Mouse (Mus musculus) megakaryocyte, adult 5-6 weeks (primary cell): ENCODE data around the gene Spp1. TPM values are rescaled to one million over a fixed set of nuclear protein-coding genes. Genes with fewer than 3 reads are reported as not detected.
"Not testable (repeated sequence)": the region's sequence is repeated elsewhere in the genome, so short reads cannot be mapped to it uniquely, and the experiment has no call there.

Experiments used
- ATAC-seq: 2 replicates; pipeline ENCODE4 v1.8.0; 2016; ENCODE audit warnings: mild to moderate bottlenecking, inconsistent platforms; ENCODE audit not compliant: poor library complexity, severe bottlenecking
- total RNA-seq, 2 experiments: library from RNA; stranded (forward) in 1 of 2; stranded (reverse) in 1 of 2; fragments of 153-499, 151-499 nt in 1 of 2; fragments of 221-1000, 200-1000 nt in 1 of 2; gene quantifications; 2 replicates each; pipeline versions ENCODE4 v1.2.3 to v1.2.4; 2015 to 2017

Gene Spp1
- total RNA-seq, 2 experiments from 2014 or later: 11.2 to 16.5 TPM

DNA sequence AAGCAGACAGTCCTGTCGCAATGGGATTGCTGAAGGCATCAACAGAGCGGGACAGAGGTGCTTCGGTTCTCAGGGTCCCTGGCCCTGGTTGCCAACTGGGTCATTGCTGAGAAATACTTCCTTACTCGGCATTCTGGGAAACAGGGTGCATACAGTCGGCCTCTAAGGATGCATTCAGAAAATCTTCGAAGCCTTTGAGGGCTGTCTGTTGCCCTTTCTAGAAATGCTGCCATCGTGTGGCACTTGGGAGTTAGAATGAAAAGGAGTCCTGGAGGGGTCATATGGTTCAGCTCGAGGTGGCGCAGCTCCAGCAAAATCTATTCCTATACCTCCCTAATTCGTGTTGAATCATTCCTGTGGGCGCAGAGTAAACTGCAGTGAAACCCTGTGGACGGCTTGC, 2.0 kb upstream of the Spp1 start:
- peak; percentile 32 for ATAC-seq

DNA sequence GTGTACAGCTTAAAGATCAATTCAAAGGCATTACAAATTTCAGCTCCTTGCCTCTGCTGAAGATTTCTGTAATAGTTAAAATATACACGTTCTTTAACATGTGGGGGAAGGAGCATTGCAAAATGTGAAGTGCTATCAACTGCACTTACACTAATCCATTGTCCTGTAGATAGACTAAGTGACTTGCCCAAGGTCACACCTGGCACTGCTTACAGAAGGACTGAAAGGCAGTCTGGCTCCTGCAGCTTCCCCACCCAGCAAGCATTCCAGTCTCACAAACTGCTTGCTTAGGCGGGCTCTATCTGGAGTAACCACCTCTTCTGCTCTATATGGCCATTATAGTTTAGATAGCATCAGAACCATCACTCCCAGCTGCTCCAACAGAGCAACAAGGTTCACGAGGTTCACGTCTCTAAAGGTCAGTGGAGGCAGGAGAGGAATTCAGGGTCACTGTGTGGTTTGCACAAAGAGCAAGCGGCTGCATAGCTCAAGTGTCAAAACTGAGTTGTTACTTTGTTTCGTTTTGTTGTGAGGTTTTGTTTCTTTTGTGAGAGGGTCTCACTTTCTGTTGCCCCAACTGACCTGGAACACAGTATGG, 851 bp upstream of the Spp1 start:
- ATAC-seq: no peak

DNA sequence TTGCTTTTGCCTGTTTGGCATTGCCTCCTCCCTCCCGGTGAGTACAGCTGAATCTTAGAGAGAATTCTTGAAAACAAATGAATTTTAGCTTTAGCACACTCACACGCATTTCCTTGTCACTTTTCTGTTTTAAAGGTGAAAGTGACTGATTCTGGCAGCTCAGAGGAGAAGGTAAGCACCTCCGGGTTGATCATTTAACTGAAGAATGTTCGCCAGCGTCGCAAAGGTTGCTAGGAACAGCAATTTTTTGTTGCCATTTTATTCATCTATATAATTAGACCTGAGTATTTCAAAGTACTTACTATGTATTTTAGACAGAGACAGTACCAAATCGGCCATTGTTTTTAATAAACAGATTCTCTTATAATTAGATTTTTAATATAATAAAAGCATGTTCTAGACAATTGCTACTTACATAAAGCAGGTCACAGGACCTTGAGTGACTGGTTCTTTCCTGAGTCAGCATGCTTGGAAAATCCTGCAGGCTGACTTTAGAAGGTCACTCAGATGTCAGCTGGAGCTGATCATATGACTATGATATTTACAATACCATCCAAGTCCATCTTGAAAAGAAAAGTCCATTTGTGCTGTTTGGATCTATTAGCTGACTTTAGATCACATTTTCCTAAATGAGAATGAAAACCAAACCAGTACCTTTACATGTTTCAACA, 1.6 kb downstream of the Spp1 start:
- no peak for ATAC-seq

DNA sequence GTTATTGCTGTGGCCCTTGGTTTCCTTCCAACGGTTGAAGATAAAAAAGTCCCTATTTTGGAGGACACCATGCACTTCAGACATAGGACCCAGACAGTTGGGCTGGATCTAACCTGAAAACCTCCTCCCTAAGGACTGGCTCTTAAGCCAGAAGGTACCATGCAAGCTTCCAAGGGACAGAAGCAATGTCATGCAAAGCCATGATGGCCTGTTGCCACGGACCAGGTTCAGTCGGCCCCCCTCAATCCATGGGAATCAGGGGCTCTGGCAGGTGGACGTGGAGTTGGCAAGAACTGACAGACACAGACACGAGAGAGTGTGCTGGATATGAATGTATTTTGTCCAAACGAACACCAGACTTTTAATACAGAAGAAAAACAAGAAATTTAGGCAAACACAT, 7.5 kb downstream of the Spp1 start:
- ATAC-seq: no peak

DNA sequence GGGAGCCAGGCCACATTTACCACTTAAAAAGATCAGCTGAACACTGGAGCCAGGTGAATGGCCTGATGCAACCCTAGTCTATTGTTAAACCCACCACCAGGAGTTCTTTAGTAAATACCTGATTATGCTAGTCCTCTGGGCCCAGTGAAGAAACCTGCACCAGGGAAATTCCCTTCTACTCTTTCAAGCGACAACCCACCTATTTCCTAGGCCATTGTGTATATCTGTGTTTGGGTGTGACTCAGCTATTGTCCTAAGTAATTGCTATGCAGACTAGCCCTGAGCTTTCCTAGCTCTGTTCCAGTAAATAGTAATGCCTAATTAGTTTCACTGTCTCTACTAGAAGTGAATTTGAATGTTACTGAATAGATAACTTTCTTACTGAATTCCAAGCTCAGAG, 7.9 kb downstream of the Spp1 start:
- ATAC-seq: no peak

- ATAC-seq: peak; percentile 97
These were observed 11.2 kb downstream of the Spp1 start for GRCm38 (mm10) chr5:104446156-104446555.

DNA sequence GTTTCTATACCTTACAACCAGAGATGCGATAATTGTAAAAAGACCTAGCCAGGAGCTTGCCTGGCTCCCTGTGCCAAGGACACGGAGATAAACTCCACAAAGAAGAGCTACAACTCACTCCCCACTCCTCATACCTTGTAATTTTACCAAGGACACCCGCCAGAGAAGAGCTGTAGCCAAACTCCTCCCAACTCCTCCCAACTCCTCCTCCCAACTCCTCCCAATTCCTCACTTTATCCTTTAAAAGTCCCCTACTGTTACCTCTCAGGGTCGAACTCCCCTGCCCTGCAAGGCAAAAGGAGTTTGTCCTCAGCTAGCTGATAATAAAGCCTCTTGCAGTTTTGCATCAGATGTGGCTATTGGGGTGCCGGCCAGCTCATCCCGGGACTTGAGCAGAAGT, 13.4 kb downstream of the Spp1 start:
- not testable (repeated sequence) for ATAC-seq

DNA sequence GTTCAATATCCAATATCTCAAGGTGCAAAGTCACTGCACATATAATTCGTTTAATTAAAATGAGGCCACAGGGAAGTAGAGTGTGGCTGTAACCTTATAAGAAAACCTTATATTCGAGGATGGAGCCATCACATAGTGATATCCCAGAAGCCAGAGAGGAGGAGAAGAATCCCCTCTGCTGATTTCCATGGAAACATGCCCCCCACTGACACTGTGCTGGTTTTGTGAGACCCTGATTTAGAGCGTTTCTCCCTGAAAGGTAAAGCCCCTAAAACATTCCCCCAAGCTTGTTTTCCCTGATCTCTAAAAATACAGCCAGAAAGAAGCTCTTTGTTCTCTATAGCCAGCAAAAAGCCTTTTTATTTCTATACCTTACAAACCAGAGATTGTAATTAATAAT, 14.6 kb downstream of the Spp1 start:
- ATAC-seq: no peak

DNA sequence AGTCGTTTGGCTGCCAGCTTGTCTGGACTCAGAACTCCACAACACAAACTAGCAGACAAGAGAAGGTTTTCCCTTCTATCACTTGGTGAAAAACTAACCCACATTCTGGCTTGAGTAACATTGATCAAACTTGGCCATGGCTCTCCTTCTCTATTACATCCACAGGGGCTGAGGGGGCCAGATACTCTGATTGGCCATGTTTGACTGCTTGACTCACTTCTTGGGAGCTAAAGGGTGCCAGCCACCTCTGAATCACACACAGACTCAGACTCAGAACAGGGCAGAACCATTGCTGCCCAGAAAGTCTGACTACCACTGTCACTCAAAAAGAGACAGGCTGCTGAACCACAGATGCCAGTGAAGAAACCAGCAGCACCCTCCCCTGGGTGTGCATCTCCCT, 18.2 kb downstream of the Spp1 start:
- ATAC-seq: no peak

DNA sequence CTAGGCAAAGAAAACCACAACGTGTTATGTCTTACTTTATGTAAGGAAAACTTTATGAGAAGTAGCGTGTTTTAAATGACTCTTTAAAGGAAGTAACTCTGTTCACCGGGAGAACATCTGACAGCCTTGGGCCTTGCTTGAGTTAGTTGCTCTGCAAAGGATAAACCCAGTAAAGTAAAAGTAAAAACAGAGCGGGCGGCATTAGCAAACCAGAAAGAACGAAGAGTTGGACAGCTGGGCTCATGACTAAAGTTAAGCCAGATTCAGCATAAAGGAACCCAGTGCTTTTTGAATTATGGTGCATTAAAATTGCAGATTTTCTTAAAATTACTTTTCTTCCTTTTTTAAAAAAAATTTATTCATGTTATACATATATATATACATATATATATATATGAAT, 19.6 kb downstream of the Spp1 start:
- ATAC-seq: no peak

DNA sequence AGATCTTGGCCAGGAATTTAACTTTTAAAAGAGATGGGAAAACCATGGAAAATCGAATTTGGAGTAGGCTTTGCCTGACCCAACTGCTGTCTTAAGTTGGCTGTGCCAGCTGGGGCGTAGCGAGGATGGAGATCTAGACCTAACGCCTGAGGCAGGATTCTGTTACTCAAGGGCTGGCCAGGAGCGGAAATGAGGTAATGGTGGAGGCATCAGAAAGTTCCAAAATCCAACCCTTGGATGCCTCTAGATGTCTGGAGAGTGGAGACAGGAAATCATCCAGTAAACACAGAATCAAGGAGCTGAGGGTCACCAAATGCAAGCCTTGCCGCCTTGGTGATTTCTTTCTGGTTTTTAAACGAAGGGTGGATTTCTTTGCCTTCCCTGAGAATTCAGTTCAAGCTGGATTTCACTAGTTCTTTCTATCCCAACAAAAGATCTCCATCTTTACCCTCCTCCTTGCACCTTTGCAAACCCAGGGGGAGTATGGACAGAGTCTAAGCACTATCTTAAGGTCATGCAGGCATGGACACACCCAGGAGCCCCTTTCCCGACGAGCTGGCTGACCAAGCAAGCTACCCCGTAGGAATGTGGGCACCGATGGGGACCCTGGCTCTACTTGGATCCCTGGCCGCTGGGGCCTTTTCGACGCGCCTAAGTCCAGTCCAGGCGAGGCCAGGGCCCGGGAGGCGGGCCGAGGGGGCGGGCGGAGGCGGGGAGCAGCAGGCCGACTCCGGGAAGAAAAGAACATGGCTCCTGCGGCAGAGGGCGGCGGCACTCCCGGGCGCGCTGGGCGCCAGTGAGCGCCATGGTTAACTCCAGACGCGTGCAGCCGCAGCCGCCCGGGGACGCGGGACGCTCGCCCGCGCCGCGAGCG, 24.2 kb downstream of the Spp1 start, which contains the start of gene Pkd2:
TSS of gene Pkd2 (plus strand) at position 619 of the 874 bp plus-strand sequence.
- peak; percentile 90 for ATAC-seq

GRCm38 (mm10) chr5:104459706-104460455, 25.0 kb downstream of the Spp1 start:
- peak; percentile 26 for ATAC-seq

- ATAC-seq: no peak
These were observed 25.5 kb downstream of the Spp1 start for GRCm38 (mm10) chr5:104460456-104460838.

DNA sequence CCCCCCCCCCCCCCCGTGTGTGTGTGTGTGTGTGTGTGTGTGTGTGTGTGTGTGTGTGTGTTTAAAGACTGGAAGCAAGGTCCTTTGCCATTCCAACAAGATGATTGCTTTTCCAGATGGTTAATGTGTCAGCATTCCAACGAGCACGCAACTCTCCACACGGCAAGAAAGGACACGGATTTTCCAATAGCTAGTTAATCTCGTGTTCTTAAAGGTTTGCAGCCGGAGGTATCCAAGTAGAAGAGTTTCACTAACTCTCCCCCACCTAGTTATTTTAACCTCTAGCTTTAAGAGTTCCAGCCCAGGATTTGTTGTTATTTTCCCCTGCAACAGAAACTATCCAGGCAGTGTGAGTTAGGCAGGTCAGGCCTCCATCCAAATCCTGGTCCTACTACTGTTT, 25.9 kb downstream of the Spp1 start:
- no peak for ATAC-seq

DNA sequence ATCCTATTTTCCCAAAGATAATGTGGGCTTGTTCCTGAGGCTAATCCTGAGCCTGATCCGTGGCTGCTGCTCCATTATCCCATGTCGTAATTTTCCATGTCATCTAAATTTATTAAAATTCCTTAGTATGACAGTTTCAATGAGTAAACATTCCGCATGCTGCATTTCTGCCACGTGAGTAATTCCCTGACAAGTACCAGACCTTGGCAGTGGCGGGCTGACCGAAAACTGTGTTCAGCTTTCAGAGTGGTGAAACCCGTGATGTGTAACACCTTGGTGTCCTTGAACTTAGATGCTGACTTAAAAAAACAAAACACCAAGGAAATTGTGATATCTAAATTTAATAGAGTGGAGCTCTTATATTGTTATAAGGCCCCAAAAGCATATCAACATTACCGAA, 30.4 kb downstream of the Spp1 start:
- ATAC-seq: no peak

GRCm38 (mm10) chr5:104465731-104466130, 30.8 kb downstream of the Spp1 start:
- no peak for ATAC-seq

DNA sequence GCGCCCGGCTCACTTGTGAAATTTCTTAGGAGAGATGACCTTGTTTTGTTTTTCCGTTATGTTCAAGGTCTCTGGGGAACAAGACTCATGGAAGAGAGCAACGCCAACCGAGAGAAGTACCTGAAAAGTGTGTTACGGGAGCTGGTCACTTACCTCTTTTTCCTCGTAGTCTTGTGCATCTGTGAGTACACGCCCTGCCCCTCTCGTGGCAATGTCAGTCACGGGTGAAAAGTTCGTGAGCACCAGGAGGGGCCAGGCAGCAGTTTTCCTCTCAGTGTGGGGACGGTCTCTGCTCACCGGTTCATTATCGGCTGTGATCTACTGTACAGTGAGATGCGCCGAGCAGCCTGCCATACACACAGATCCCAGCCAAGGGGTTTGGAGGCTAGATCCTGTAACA, 31.9 kb downstream of the Spp1 start:
- ATAC-seq: no peak

- no peak for ATAC-seq
These were observed 33.7 kb downstream of the Spp1 start for GRCm38 (mm10) chr5:104468586-104468985.

DNA sequence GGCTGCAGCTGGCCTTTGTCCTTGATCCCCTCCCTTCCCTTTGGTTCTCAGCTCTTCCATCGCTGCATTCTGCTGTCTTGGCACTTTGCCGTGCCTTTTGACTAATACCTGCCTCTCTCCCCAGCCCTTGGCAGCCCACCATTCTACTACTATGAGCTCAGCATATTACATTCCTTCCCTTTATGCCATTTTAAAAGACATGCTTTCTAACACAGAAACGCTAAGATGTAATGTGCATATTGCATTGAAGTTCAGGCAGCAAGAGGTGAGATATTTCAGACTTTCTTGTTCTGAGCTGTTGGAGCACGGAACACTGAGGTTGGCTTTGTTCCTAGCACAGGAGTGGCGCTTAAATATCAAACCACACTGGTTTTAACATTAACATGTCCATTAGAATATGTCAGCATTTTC, 36.1 kb downstream of the Spp1 start:
- ATAC-seq: no peak

- no peak for ATAC-seq
These were observed 37.5 kb downstream of the Spp1 start for GRCm38 (mm10) chr5:104472371-104472770.

GRCm38 (mm10) chr5:104480367-104480766, 45.4 kb downstream of the Spp1 start:
- no peak for ATAC-seq
